Mouse (Mus musculus): ENCODE data around the gene Kitl. TPM values are rescaled to one million over a fixed set of nuclear protein-coding genes. Genes with fewer than 3 reads are reported as not detected.

The Kitl gene
- total and polyA plus RNA-seq, 3 experiments, result 0.11 TPM; not detected in 2

- Histone ChIP-seq H3K4me1 (ENCODE audit: insufficient read depth, low read depth, low read length) (no peaks in the 10 kb centered on the region), H3K9me3 (replicated peaks) (peaks cover 18% of the 10 kb centered on the region), H3K27me3 (ENCODE audit: insufficient read depth, low read length) (no peaks in the 10 kb centered on the region), H3K4me3 (ENCODE audit: low read depth, low read length) (no peak overlapping the region), H3K36me3 (replicated peaks) (no peaks in the 10 kb centered on the region)
- DNase-seq (ENCODE audit: low spot score), result no peak
- TF ChIP-seq POLR2AphosphoS5 (IDR thresholded peaks at IDR 0.05; ENCODE audit: insufficient replicate concordance, low read depth, low read length) (no peak), GATA1 (IDR thresholded peaks at IDR 0.05; ENCODE audit: borderline replicate concordance, low read length) (no peak), CTCF (IDR thresholded peaks at IDR 0.05; ENCODE audit: low read depth, low read length) (no peak), TAL1 (conservative IDR thresholded peaks at IDR 0.05; ENCODE audit: low read depth, low read length) (no peak), GATA2 (IDR thresholded peaks at IDR 0.05; ENCODE audit: borderline replicate concordance, low read depth, low read length) (no peak)
- ATAC-seq (ENCODE audit: extremely low read depth, insufficient number of reproducible peaks, low FRiP score, poor library complexity, severe bottlenecking), result no peak
These were observed 85.7 kb downstream of the Kitl start for GRCm38 (mm10) chr10:100101115-100101514.

- no peak for TF ChIP-seq TAL1 (conservative IDR thresholded peaks at IDR 0.05; ENCODE audit: low read depth, low read length)
- no peak for TF ChIP-seq CTCF (IDR thresholded peaks at IDR 0.05; ENCODE audit: low read depth, low read length)
- TF ChIP-seq GATA2 (IDR thresholded peaks at IDR 0.05; ENCODE audit: borderline replicate concordance, low read depth, low read length), result no peak
- no peak for TF ChIP-seq GATA1 (IDR thresholded peaks at IDR 0.05; ENCODE audit: borderline replicate concordance, low read length)
- no peak for TF ChIP-seq POLR2AphosphoS5 (IDR thresholded peaks at IDR 0.05; ENCODE audit: insufficient replicate concordance, low read depth, low read length)
- DNase-seq (ENCODE audit: low spot score), result no peak
These were observed 95.8 kb downstream of the Kitl start for GRCm38 (mm10) chr10:100111209-100111608.

GRCm38 (mm10) chr10:100115570-100115969 is 100.1 kb downstream of the Kitl start:
- no peak for ATAC-seq (ENCODE audit: extremely low read depth, insufficient number of reproducible peaks, low FRiP score, poor library complexity, severe bottlenecking)
- Histone ChIP-seq H3K4me3 (ENCODE audit: low read depth, low read length) (no peak overlapping the region), H3K27me3 (ENCODE audit: insufficient read depth, low read length) (no peaks in the 10 kb centered on the region), H3K4me1 (ENCODE audit: insufficient read depth, low read depth, low read length) (no peaks in the 10 kb centered on the region), H3K9me3 (replicated peaks) (no peaks in the 10 kb centered on the region), H3K36me3 (replicated peaks) (no peaks in the 10 kb centered on the region)
- TF ChIP-seq POLR2AphosphoS5 (IDR thresholded peaks at IDR 0.05; ENCODE audit: insufficient replicate concordance, low read depth, low read length) (no peak), TAL1 (conservative IDR thresholded peaks at IDR 0.05; ENCODE audit: low read depth, low read length) (no peak), GATA1 (IDR thresholded peaks at IDR 0.05; ENCODE audit: borderline replicate concordance, low read length) (no peak), CTCF (IDR thresholded peaks at IDR 0.05; ENCODE audit: low read depth, low read length) (no peak)
- DNase-seq (ENCODE audit: low spot score), result no peak

More at GRCm38 (mm10) chr10:100111209-100111608, 95.8 kb downstream of the Kitl start:
- Histone ChIP-seq H3K4me1 (ENCODE audit: insufficient read depth, low read depth, low read length) (no peaks in the 10 kb centered on the region), H3K9me3 (replicated peaks) (0 out of 2 replicates have a peak, but pooled peaks cover under 1% of the 10 kb centered on the region), H3K27me3 (ENCODE audit: insufficient read depth, low read length) (no peaks in the 10 kb centered on the region), H3K4me3 (ENCODE audit: low read depth, low read length) (no peak overlapping the region), H3K36me3 (replicated peaks) (no peaks in the 10 kb centered on the region)
- no peak for ATAC-seq (ENCODE audit: extremely low read depth, insufficient number of reproducible peaks, low FRiP score, poor library complexity, severe bottlenecking)

- H3K4me1 ChIP-seq (ENCODE audit: insufficient read depth, low read depth, low read length), result no peaks in the 10 kb centered on the region
- no peak for TF ChIP-seq GATA2 (IDR thresholded peaks at IDR 0.05; ENCODE audit: borderline replicate concordance, low read depth, low read length)
- TF ChIP-seq TAL1 (conservative IDR thresholded peaks at IDR 0.05; ENCODE audit: low read depth, low read length), result no peak
- TF ChIP-seq CTCF (IDR thresholded peaks at IDR 0.05; ENCODE audit: low read depth, low read length), result no peak
- TF ChIP-seq POLR2AphosphoS5 (IDR thresholded peaks at IDR 0.05; ENCODE audit: insufficient replicate concordance, low read depth, low read length), result no peak
- TF ChIP-seq GATA1 (IDR thresholded peaks at IDR 0.05; ENCODE audit: borderline replicate concordance, low read length), result no peak
- no peaks in the 10 kb centered on the region for H3K27me3 ChIP-seq (ENCODE audit: insufficient read depth, low read length)
- peaks cover 20% of the 10 kb centered on the region for H3K9me3 ChIP-seq (replicated peaks)
- H3K36me3 ChIP-seq (replicated peaks), result no peaks in the 10 kb centered on the region
- ATAC-seq (ENCODE audit: extremely low read depth, insufficient number of reproducible peaks, low FRiP score, poor library complexity, severe bottlenecking) (no peak), DNase-seq (ENCODE audit: low spot score) (no peak)
- no peak overlapping the region for H3K4me3 ChIP-seq (ENCODE audit: low read depth, low read length)
These were observed 109.0 kb downstream of the Kitl start for GRCm38 (mm10) chr10:100124452-100124851.

- Histone ChIP-seq H3K4me3 (ENCODE audit: low read depth, low read length) (no peak overlapping the region), H3K9me3 (replicated peaks) (peaks cover 22% of the 10 kb centered on the region), H3K27me3 (ENCODE audit: insufficient read depth, low read length) (no peaks in the 10 kb centered on the region), H3K4me1 (ENCODE audit: insufficient read depth, low read depth, low read length) (no peaks in the 10 kb centered on the region), H3K36me3 (replicated peaks) (no peaks in the 10 kb centered on the region)
- ATAC-seq (ENCODE audit: extremely low read depth, insufficient number of reproducible peaks, low FRiP score, poor library complexity, severe bottlenecking), result no peak
- TF ChIP-seq GATA2 (IDR thresholded peaks at IDR 0.05; ENCODE audit: borderline replicate concordance, low read depth, low read length), result no peak
- TF ChIP-seq POLR2AphosphoS5 (IDR thresholded peaks at IDR 0.05; ENCODE audit: insufficient replicate concordance, low read depth, low read length), result no peak
- TF ChIP-seq GATA1 (IDR thresholded peaks at IDR 0.05; ENCODE audit: borderline replicate concordance, low read length), result no peak
- no peak for TF ChIP-seq TAL1 (conservative IDR thresholded peaks at IDR 0.05; ENCODE audit: low read depth, low read length)
- TF ChIP-seq CTCF (IDR thresholded peaks at IDR 0.05; ENCODE audit: low read depth, low read length), result no peak
- DNase-seq (ENCODE audit: low spot score), result no peak
These were observed 112.7 kb downstream of the Kitl start for GRCm38 (mm10) chr10:100127837-100128743.

GRCm38 (mm10) chr10:100131657-100132056 is 116.2 kb downstream of the Kitl start:
- no peaks in the 10 kb centered on the region for H3K36me3 ChIP-seq (replicated peaks)
- no peaks in the 10 kb centered on the region for H3K4me1 ChIP-seq (ENCODE audit: insufficient read depth, low read depth, low read length)
- no peak for TF ChIP-seq POLR2AphosphoS5 (IDR thresholded peaks at IDR 0.05; ENCODE audit: insufficient replicate concordance, low read depth, low read length)
- TF ChIP-seq TAL1 (conservative IDR thresholded peaks at IDR 0.05; ENCODE audit: low read depth, low read length), result no peak
- TF ChIP-seq GATA2 (IDR thresholded peaks at IDR 0.05; ENCODE audit: borderline replicate concordance, low read depth, low read length), result no peak
- H3K4me3 ChIP-seq (ENCODE audit: low read depth, low read length), result no peak overlapping the region
- ATAC-seq (ENCODE audit: extremely low read depth, insufficient number of reproducible peaks, low FRiP score, poor library complexity, severe bottlenecking) (no peak), DNase-seq (ENCODE audit: low spot score) (no peak)
- no peaks in the 10 kb centered on the region for H3K27me3 ChIP-seq (ENCODE audit: insufficient read depth, low read length)
- peaks cover 13% of the 10 kb centered on the region for H3K9me3 ChIP-seq (replicated peaks)
